ENCODE assay signal across 8 mouse cellular contexts in the genomic region with DNA sequence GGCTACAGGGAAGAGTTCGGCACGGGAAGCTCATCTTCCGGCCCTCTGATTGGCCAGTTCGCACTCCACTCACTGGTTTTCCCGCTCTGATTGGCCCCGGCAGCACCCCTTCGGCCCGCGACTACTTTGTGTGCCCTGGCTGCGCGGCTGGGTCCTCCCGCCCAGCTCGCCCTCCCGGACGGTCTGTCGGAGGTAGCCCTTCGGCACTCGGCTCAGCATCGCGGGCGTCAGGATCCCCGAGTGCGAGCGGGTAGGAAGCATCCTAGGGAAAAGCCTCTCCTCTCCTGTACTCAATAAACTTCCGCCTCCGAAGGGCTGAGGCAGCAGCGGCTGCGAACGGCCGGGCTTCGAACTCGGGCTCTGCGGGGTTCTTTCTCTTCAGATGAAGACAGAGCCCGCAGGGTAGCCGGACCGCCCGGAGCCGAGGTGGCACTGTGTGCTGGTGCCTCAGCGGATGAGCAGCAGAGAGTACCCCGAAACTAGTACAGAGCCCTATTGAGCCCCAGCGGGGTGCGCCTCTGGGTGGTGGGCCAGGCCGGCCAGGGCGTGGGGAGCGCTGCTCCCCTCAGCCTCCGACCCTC. TPM values are rescaled to one million over a fixed set of nuclear protein-coding genes. Genes with fewer than 3 reads are reported as not detected.
A peak's percentile ranks its signal among the peaks of the same experiment; 100 is the strongest.
DNase-seq lines count a peak whose midpoint lies in the region; ATAC-seq and TF ChIP-seq lines count a peak whose summit lies in the region.

A gene (plus strand): TSS at position 176 of the 581 bp plus-strand sequence.

- peak within 1 kb of the TSS; percentile 53 for H3K27ac ChIP-seq in brown adipose tissue, adult 24 weeks (replicated peaks; ENCODE audit: low read depth, low read length)
- peak within 1 kb of the TSS; percentile 97 for H3K27ac ChIP-seq in heart, embryonic 15.5 days
- peak within 1 kb of the TSS; percentile 12 for H3K27ac ChIP-seq in liver, embryonic 14.5 days
- H3K27ac ChIP-seq in neural tube, embryonic 11.5 days (ENCODE audit: low read depth, low read length): peak within 1 kb of the TSS; percentile 91
- H3K27ac ChIP-seq in stomach, postnatal 0 days (replicated peaks): peak within 1 kb of the TSS; percentile 97

- no peaks in the 10 kb centered on the region for H3K36me3 ChIP-seq in heart, embryonic 15.5 days
- H3K36me3 ChIP-seq in liver, embryonic 14.5 days (replicated peaks; ENCODE audit: control insufficient read depth, insufficient read depth, low read depth): no peaks in the 10 kb centered on the region
- H3K36me3 ChIP-seq in neural tube, embryonic 11.5 days (ENCODE audit: control insufficient read depth, insufficient read depth, low read length): no peaks in the 10 kb centered on the region
- H3K36me3 ChIP-seq in stomach, postnatal 0 days (ENCODE audit: control insufficient read depth, insufficient read depth, low read length): no peaks in the 10 kb centered on the region

- ATAC-seq in heart, embryonic 15.5 days (replicated peaks; ENCODE audit: insufficient number of reproducible peaks, insufficient read depth, low FRiP score, low read depth): peak; percentile 77
- ATAC-seq in liver, embryonic 14.5 days (ENCODE audit: insufficient read depth): peak; percentile 82
- peak; percentile 85 for ATAC-seq in neural tube, embryonic 11.5 days (ENCODE audit: insufficient read depth, low FRiP score, low TSS enrichment)
- peak; percentile 88 for ATAC-seq in stomach, postnatal 0 days (ENCODE audit: low FRiP score, low TSS enrichment)

- no peaks in the 10 kb centered on the region for H3K27me3 ChIP-seq in heart, embryonic 15.5 days
- H3K27me3 ChIP-seq in liver, embryonic 14.5 days (ENCODE audit: control insufficient read depth, insufficient read depth, low read length): no peaks in the 10 kb centered on the region
- no peaks in the 10 kb centered on the region for H3K27me3 ChIP-seq in neural tube, embryonic 11.5 days (ENCODE audit: control insufficient read depth, insufficient read depth, low read length)
- H3K27me3 ChIP-seq in stomach, postnatal 0 days (ENCODE audit: control insufficient read depth, insufficient read depth, low read length): no peaks in the 10 kb centered on the region

- H3K9ac ChIP-seq in heart, embryonic 15.5 days: peak within 1 kb of the TSS; percentile 78
- peak within 1 kb of the TSS; percentile 63 for H3K9ac ChIP-seq in liver, embryonic 14.5 days (replicated peaks)
- H3K9ac ChIP-seq in neural tube, embryonic 11.5 days (ENCODE audit: low read length): peak within 1 kb of the TSS; percentile 68
- H3K9ac ChIP-seq in stomach, postnatal 0 days (ENCODE audit: low read length): peak within 1 kb of the TSS; percentile 87

- H3K9me3 ChIP-seq in heart, embryonic 15.5 days (replicated peaks): no peaks in the 10 kb centered on the region
- no peaks in the 10 kb centered on the region for H3K9me3 ChIP-seq in liver, embryonic 14.5 days (ENCODE audit: control insufficient read depth, low read length)
- no peaks in the 10 kb centered on the region for H3K9me3 ChIP-seq in neural tube, embryonic 11.5 days (ENCODE audit: control insufficient read depth, low read length)
- H3K9me3 ChIP-seq in stomach, postnatal 0 days (ENCODE audit: control insufficient read depth, low read length): no peaks in the 10 kb centered on the region

- peak within 1 kb of the TSS; percentile 96 for H3K4me3 ChIP-seq in brown adipose tissue, adult 24 weeks (ENCODE audit: insufficient read depth, low read depth, low read length)
- peak within 1 kb of the TSS; percentile 70 for H3K4me3 ChIP-seq in heart, embryonic 15.5 days
- peak within 1 kb of the TSS; percentile 77 to 80 for H3K4me3 ChIP-seq in liver, embryonic 14.5 days (ENCODE audit: insufficient read depth in 1 of 2, low read depth in 2 of 2, low read length in 2 of 2)
- peak within 1 kb of the TSS; percentile 75 for H3K4me3 ChIP-seq in neural tube, embryonic 11.5 days (ENCODE audit: low read depth, low read length)
- H3K4me3 ChIP-seq in stomach, postnatal 0 days (ENCODE audit: low read depth, low read length): peak within 1 kb of the TSS; percentile 84

- TF ChIP-seq EP300 in liver, embryonic 14.5 days (IDR thresholded peaks at IDR 0.05; ENCODE audit: low read depth): no peak
- TF ChIP-seq EP300 in stomach, postnatal 0 days (optimal IDR thresholded peaks at IDR 0.05): peak; percentile 40

- 0% methylated on average over 46 of the region's 46 CpGs for WGBS in heart, embryonic 15.5 days
- WGBS in liver, embryonic 14.5 days (ENCODE audit: insufficient replicate concordance): under 1% methylated on average over 46 of the region's 46 CpGs
- WGBS in neural tube, embryonic 11.5 days: under 1% methylated on average over 44 of the region's 46 CpGs
- WGBS in stomach, postnatal 0 days: under 1% methylated on average over 46 of the region's 46 CpGs

- DNase-seq in CD4-positive, CD25-positive, alpha-beta regulatory T cell, adult 2 months (ENCODE audit: low read depth, low spot score): peak; percentile 85
- peak; percentile 80 for DNase-seq in fibroblast of lung, adult 2 months (ENCODE audit: low read depth)
- DNase-seq in kidney, postnatal 25 days: peak; percentile 95 to 98
- DNase-seq in liver, embryonic 14.5 days (ENCODE audit: low read depth in 3 of 3, low spot score in 3 of 3): peak; percentile 76 to 79 (median 79)
- peak; percentile 91 for DNase-seq in neural tube, embryonic 11.5 days (ENCODE audit: low spot score)
- DNase-seq in stomach, postnatal 0 days (ENCODE audit: low spot score): peak; percentile 91

- TF ChIP-seq CTCF in liver, embryonic 14.5 days (IDR thresholded peaks at IDR 0.05; ENCODE audit: low read depth): no peak
- no peak for TF ChIP-seq CTCF in stomach, postnatal 0 days (IDR thresholded peaks at IDR 0.05; ENCODE audit: low read depth)

- H3K4me1 ChIP-seq in brown adipose tissue, adult 24 weeks (ENCODE audit: control insufficient read depth, insufficient read depth, insufficient read length, low read length): peaks cover 2% of the 10 kb centered on the region; the same call in 1 of the 2 replicates
- H3K4me1 ChIP-seq in heart, embryonic 15.5 days (replicated peaks): peaks cover 7% of the 10 kb centered on the region
- H3K4me1 ChIP-seq in liver, embryonic 14.5 days (replicated peaks; ENCODE audit: control insufficient read depth in 2 of 2, insufficient read depth in 2 of 2, low read length in 1 of 2): peaks cover 0 to 2% of the 10 kb centered on the region in 2 experiments; a peak in 2 of 4 replicates
- no peaks in the 10 kb centered on the region for H3K4me1 ChIP-seq in neural tube, embryonic 11.5 days (ENCODE audit: control insufficient read depth, insufficient read depth, low read length)
- no peaks in the 10 kb centered on the region for H3K4me1 ChIP-seq in stomach, postnatal 0 days (replicated peaks; ENCODE audit: control insufficient read depth, insufficient read depth)

- H3K4me2 ChIP-seq in heart, embryonic 15.5 days: peak within 1 kb of the TSS; percentile 85
- peak within 1 kb of the TSS; percentile 81 for H3K4me2 ChIP-seq in liver, embryonic 14.5 days (ENCODE audit: low read depth)
- H3K4me2 ChIP-seq in neural tube, embryonic 11.5 days (ENCODE audit: low read depth): peak within 1 kb of the TSS; percentile 56
- peak within 1 kb of the TSS; percentile 89 for H3K4me2 ChIP-seq in stomach, postnatal 0 days (replicated peaks; ENCODE audit: low read depth)

RNA-seq across cellular contexts. Expression of the gene that starts here (rescaled TPM):
- polyA plus RNA-seq in brown adipose tissue, adult 24 weeks (2012; ENCODE audit: insufficient read depth, insufficient read length, missing spikeins): 34.5 and 36.4 TPM in 2 replicates
- polyA plus RNA-seq in heart, embryonic 15.5 days (2015; fragmentation: Nextera tagmentation; extraction: Ambion mirVana): 14.3 and 21.0 TPM in 2 replicates
- 3.0 and 4.4 TPM in 2 replicates for polyA plus RNA-seq in liver, embryonic 14.5 days (2012; rRNA removed)
- polyA plus RNA-seq in liver, embryonic 14.5 days (2014; fragmentation: Nextera tagmentation; extraction: Ambion mirVana): 8.7 and 10.2 TPM in 2 replicates
- 30.2 and 36.7 TPM in 2 replicates for polyA plus RNA-seq in neural tube, embryonic 11.5 days (2014; fragmentation: Nextera tagmentation; extraction: Ambion mirVana)
- polyA plus RNA-seq in stomach, postnatal 0 days (2015; fragmentation: Nextera tagmentation; extraction: Ambion mirVana): 28.6 and 29.5 TPM in 2 replicates

Comparison
In these comparisons a context has a peak if more than half of its experiments do, and no peak if none do; other contexts are left out.
1. Peak in every context shown above with its lines: DNase-seq, ATAC-seq, H3K4me3 ChIP-seq and H3K27ac ChIP-seq.
2. H3K27ac ChIP-seq: peak in every context shown above with its lines; median percentile 97 in heart, embryonic 15.5 days; 97 in stomach, postnatal 0 days; 91 in neural tube, embryonic 11.5 days; 53 in brown adipose tissue, adult 24 weeks; 12 in liver, embryonic 14.5 days.